Mouse (Mus musculus) embryonic stem cell, embryonic (primary cell): ENCODE data around the gene Vps50.
"Not testable (repeated sequence)": the region's sequence is repeated elsewhere in the genome, so short reads cannot be mapped to it uniquely, and the experiment has no call there.

Source experiments
- CTCF ChIA-PET, 4 experiments: fragments of 300-600 bp in 2 of 4; fragments of 350-600 bp in 2 of 4; sonication (Branson Sonifier 250); formaldehyde crosslinking; loops; one replicate each; lab custom pipeline; 2022; ENCODE audit warnings: inconsistent platforms in 2 of 4; lab: Charles Lee
- POLR2A ChIA-PET, 4 experiments: fragments of 300-600 bp in 2 of 4; fragments of 350-600 bp in 2 of 4; sonication (Branson Sonifier 250); formaldehyde crosslinking; loops; one replicate each; lab custom pipeline; 2022; ENCODE audit warnings: antibody characterized with exemption in 4 of 4, inconsistent platforms in 1 of 4; lab: Charles Lee

The Vps50 gene

GRCm38 (mm10) chr6:3511116-3511515, 12.9 kb downstream of the Vps50 start:
- ChIA-PET POLR2A (interaction anchor here in 1 of 4 experiments (1.1 kb wide), 1 partner anchor 12 kb away, joined by 3 read pairs; no protein-coding TSS in a partner anchor), CTCF (no interaction called here)

DNA sequence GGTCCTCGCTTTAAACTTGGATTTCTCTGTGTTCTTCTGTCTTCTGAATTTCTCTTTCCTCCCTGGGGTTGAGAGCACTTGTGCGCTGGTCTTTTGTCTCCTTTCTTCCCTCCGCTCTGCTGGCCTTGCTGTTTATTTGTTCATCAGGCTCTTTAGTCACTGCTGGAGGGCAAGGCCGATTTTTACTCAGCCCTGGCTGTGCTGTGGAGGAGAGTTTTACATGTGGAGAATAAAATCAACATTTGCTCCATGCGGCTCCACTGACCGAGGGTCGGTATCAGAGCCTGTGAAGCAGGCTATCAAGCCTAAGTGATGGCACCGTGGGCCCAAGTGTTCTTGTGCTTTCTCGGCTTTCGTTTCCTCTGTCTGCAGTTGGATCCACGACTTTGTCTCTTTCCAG, 13.4 kb downstream of the Vps50 start:
- ChIA-PET POLR2A (interaction anchor here in 1 of 4 experiments (1.1 kb wide), 1 partner anchor 13 kb away, joined by 3 read pairs; no protein-coding TSS in a partner anchor), CTCF (no interaction called here)

DNA sequence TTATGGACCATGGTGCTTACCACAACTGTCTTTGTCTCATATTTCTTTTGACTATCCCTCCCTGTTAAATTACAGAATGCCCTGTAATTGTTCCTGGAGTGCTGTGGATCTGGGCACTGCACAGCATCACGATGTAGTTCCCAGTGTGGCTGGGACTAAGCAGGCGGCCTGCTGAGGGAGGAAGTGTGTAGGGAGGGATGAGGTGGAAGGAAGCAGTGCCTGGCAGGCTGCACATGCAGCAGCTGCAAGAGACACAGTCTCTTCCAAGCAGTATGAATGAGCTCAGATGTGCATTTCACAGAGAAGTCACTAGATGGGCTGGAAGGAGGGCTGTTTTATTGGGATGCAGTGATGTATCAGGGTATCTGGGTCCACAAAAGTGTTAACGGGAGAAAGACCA, 14.4 kb downstream of the Vps50 start:
- ChIA-PET POLR2A (interaction anchor here in 1 of 4 experiments (1.4 kb wide), 1 partner anchor 14 kb away, joined by 3 read pairs; no protein-coding TSS in a partner anchor), CTCF (no interaction called here)

DNA sequence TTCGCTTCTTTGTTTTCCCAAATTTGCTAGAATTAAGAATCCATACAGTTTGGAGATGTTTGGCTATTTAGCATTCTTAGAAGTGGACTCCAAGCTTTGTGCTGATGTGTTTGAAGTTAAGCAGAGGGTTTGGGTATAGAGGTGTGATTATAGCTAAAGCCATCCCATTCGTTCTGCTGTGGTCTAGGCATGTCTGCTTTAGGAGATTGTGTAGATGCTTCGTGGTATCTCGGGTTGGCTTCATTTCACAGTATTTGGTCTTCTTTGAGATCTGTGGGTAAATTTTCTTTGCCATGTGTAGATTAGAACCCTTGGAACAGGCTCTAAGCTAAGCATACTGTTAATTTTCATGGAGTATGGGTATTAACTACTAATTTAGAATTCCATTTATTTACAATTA, 30.0 kb downstream of the Vps50 start:
- CTCF ChIA-PET, result no interaction called here
- POLR2A ChIA-PET, result interaction anchor here in 1 of 4 experiments (1.2 kb wide), 1 partner anchor 11 kb away, joined by 3 read pairs; no protein-coding TSS in a partner anchor

GRCm38 (mm10) chr6:3531445-3531844, 33.3 kb downstream of the Vps50 start:
- ChIA-PET CTCF (no interaction called here), POLR2A (interaction anchor here in 1 of 4 experiments (1.1 to 2.0 kb wide), 3 partner anchors 13 to 16 kb away, joined by 3 to 5 read pairs (median 3); no protein-coding TSS in a partner anchor)

DNA sequence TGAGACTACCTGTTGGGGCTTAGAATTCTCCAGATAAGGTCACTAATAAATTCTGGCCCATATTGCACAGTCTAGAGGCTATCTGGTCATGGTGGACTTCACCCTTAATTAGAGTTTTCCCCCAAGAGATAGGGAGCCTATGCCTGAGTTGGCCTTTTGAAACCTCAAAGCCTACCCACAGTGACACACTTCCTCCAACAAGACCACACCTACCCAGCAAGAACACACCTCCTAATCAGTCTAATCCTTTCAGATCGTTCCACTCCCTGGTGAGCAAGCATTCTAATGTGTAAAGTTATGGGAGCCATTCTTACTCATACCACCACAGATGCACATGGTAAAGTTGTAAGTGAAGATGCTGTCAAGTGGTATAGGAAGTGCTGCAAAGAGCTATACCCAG, 37.9 kb downstream of the Vps50 start:
- ChIA-PET POLR2A (interaction anchor here in 1 of 4 experiments (1.0 to 1.8 kb wide), 3 partner anchors 10 to 35 kb away, joined by 3 to 9 read pairs (median 4); no protein-coding TSS in a partner anchor), CTCF (no interaction called here)

DNA sequence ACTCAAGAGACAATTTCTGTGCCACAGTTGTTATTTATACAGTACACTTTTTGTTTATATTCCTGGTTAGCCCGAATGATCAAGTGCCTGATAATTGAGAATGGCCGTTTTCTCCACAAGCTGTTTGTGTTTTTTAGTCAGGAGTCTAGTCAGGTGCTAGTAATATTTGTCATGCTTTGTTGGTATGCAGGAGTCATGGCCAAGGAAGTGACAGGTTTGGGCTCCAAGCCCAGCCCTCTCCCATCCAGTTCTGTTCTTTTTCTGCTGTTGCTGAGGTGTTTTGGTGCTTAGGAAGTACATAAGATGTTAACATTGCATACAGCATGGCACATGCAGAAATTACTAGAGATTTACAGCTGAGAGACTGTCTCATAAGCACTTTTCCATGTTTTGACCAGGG, 41.3 kb downstream of the Vps50 start:
- ChIA-PET POLR2A (no interaction called here), CTCF (no interaction called here)

- ChIA-PET CTCF (no interaction called here), POLR2A (interaction anchor here in 1 of 4 experiments (1.3 kb wide), 1 partner anchor 12 kb away, joined by 5 read pairs; no protein-coding TSS in a partner anchor)
Observed at GRCm38 (mm10) chr6:3543862-3544261, 45.7 kb downstream of the Vps50 start.

DNA sequence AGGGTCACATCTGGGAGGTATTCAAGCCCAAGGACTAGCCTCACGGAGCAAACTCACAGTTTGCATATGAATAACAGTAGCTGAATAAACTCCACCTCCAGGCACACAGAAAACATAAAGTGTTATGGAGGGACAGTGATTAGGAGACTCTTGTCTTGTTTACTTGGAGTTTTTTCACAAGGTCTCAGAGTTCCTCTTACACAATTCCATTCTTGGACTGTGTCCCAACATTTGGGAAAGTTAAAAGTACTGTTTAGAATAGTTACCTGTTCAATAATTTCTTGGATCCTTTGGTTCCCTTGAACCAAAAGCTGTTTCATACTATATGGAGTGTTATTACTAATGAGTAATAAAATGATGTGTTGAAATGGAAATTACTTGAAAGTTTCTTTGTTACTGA, 46.8 kb downstream of the Vps50 start:
- POLR2A ChIA-PET, result interaction anchor here in 2 of 4 experiments (1.2 to 1.3 kb wide), 2 partner anchors 11 to 13 kb away, joined by 3 to 5 read pairs; no protein-coding TSS in a partner anchor
- CTCF ChIA-PET, result no interaction called here

- CTCF ChIA-PET, result no interaction called here
- POLR2A ChIA-PET, result no interaction called here
Observed at GRCm38 (mm10) chr6:3548959-3549358, 50.8 kb downstream of the Vps50 start.

GRCm38 (mm10) chr6:3549992-3550391, 51.8 kb downstream of the Vps50 start:
- CTCF ChIA-PET, result no interaction called here

GRCm38 (mm10) chr6:3552681-3553080, 54.5 kb downstream of the Vps50 start:
- POLR2A ChIA-PET, result interaction anchor here in 2 of 4 experiments (0.6 to 1.6 kb wide), 2 partner anchors 16 to 54 kb away, joined by 3 to 9 read pairs; partner anchors contain the start of genes Hepacam2 (in 1 of the 2) and Vps50 (in 1 of the 2)
- CTCF ChIA-PET, result not testable (repeated sequence)

More at GRCm38 (mm10) chr6:3549992-3550391, 51.8 kb downstream of the Vps50 start:
- POLR2A ChIA-PET, result no interaction called here

- ChIA-PET CTCF (no interaction called here), POLR2A (interaction anchor here in 2 of 4 experiments (0.9 to 1.1 kb wide), 3 partner anchors 16 to 17 kb away, joined by 3 read pairs; no protein-coding TSS in a partner anchor)
Observed at GRCm38 (mm10) chr6:3557177-3557576, 59.0 kb downstream of the Vps50 start.

DNA sequence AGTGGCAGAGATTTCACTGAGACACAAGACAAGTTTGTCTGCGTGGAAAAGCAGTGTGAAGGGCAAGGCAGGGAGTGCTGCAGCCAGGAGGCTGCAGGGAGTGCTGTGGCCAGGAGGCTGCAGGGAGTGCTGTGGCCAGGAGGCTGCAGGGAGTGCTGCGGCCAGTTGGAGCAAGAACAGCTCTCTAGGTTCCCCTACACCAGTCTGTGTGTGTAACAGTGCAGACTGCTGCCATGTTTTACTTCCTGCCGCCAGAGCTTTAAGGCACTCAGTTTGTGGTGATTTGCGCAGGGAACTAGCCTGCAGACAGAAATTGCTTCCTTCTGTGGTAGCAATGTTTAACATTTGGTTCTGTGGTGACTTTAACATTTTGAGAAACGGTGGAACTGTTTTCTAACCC, 61.8 kb downstream of the Vps50 start:
- ChIA-PET POLR2A (no interaction called here), CTCF (no interaction called here)

DNA sequence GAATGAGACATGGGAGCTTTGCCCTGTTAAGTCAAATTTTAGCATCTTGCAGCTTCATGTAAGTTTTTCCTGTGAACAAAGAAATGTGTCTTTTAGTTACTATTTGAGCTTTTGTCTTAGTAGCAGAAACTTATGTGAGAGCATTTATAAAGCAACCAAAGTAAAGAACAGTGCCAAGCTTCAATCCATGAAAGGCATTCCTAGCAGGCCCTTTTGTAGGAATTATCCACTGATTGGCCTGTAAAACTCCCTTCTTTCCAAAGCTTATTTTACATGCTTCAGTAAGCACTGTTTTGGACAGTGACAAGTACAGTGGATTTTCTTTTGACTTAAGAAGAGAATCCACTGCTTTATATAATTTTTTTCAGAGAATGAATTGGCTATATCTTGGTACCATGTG, 64.1 kb downstream of the Vps50 start:
- POLR2A ChIA-PET, result no interaction called here
- CTCF ChIA-PET, result no interaction called here

DNA sequence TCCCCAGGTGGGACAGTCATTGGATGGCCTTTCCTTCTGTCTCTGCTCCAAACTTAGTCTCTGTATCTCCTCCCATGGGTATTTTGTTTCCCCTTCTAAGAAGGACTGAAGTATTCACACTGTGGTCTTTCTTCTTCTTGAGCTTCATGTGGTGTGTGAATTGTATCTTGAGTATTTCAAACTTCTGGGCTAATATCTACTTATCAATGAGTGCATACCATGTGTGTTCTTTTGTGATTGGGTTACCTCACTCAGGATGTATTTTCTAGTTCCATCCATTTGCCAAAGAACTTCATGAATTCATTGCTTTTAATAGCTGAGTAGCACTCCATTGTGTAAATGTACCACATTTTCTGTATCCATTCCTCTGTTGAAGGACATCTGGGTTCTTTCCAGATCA, 65.9 kb downstream of the Vps50 start:
- POLR2A ChIA-PET, CTCF ChIA-PET: not testable (repeated sequence)

GRCm38 (mm10) chr6:3565005-3565404, 66.8 kb downstream of the Vps50 start:
- POLR2A ChIA-PET, result no interaction called here
- CTCF ChIA-PET, result no interaction called here

DNA sequence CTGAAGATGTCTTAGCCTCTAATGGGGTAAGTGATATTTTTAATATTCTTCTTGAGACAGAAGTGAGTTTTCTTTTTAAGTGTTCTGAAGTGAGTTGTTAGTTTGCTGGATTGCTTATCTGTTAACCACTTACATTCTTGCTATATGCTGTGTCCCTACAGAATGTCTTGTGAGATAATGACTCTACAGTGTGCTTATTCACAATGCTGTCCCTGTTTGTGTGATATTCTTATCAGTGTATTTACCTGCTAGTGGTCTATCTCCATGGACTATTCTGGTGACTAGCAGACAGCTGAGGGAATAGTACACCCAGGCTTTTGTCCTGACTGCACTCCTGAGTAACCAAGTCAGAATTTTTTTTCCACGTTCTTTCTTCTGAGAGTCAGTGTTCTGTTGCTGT, 67.5 kb downstream of the Vps50 start:
- ChIA-PET CTCF (no interaction called here), POLR2A (no interaction called here)

- POLR2A ChIA-PET, result no interaction called here
- CTCF ChIA-PET, result no interaction called here
Observed at GRCm38 (mm10) chr6:3567071-3567610, 69.0 kb downstream of the Vps50 start.

DNA sequence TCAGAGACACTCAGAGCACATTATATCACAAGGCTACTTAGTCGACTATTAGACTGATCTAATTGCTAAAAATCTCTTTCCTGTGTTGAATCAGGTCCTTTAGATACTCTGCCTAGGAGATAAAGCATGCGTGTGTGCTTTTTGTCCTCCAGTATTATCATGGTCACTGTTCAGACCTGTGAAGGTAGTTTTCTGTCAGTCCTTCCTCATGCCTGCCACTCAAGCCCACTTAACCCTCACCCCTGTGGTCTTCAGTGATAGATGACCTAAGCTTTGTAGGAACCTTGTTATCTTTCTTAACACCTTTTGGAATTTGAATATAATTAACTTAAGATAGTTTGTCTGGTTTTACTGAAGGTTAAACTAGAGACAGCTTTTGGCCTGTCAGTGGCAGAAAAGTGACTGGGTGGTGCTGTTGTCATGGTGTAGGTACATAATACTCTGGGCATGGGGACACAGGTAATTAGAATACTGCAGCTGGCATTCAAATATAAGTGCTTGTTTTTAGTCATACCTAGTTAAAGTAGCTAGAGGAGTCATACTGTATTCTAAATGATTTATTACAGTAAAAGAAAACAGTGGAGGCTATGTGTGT, 74.1 kb downstream of the Vps50 start:
- POLR2A ChIA-PET, result interaction anchor here in 1 of 4 experiments (1.2 kb wide), 1 partner anchor 17 kb away, joined by 3 read pairs; no protein-coding TSS in a partner anchor
- CTCF ChIA-PET, result no interaction called here
